Mouse (Mus musculus): ENCODE results near the gene Scn4b. TPM values are rescaled to one million over a fixed set of nuclear protein-coding genes. Genes with fewer than 3 reads are reported as not detected.

The Scn4b gene
- 1 to 10 TPM; 2.5 to 2.8 TPM for total RNA-seq (2021)

GRCm38 (mm10) chr9:45138191-45139032, at the start of gene Scn4b:
Gene Scn4b, plus strand, starts transcription at chr9:45138395.
- intact Hi-C loops (cut with DNase I) = no loop called here
- DNase-seq (ENCODE audit: low spot score) = no peak

- DNase-seq (ENCODE audit: low spot score) = no peak
- intact Hi-C loops (cut with DNase I) = no loop called here
Measured at GRCm38 (mm10) chr9:45090811-45091210, 47.4 kb upstream of the Scn4b start.

- no peak for DNase-seq (ENCODE audit: low spot score)
- intact Hi-C loops (cut with DNase I) = no loop called here
Measured at GRCm38 (mm10) chr9:45092641-45093040, 45.6 kb upstream of the Scn4b start.

GRCm38 (mm10) chr9:45095149-45095937, 42.9 kb upstream of the Scn4b start:
- intact Hi-C loops (cut with DNase I) = no loop called here
- no peak for DNase-seq (ENCODE audit: low spot score)

- DNase-seq (ENCODE audit: low spot score) = no peak
- intact Hi-C loops (cut with DNase I) = no loop called here
Measured at GRCm38 (mm10) chr9:45097877-45098276, 40.3 kb upstream of the Scn4b start.

- intact Hi-C loops (cut with DNase I) = no loop called here
- no peak for DNase-seq (ENCODE audit: low spot score)
Measured at GRCm38 (mm10) chr9:45098426-45098825, 39.8 kb upstream of the Scn4b start.

- intact Hi-C loops (cut with DNase I) = no loop called here
- DNase-seq (ENCODE audit: low spot score) = no peak
Measured at GRCm38 (mm10) chr9:45102528-45102927, 35.7 kb upstream of the Scn4b start.

GRCm38 (mm10) chr9:45103211-45103979, 34.8 kb upstream of the Scn4b start:
- intact Hi-C loops (cut with DNase I) = no loop called here
- no peak for DNase-seq (ENCODE audit: low spot score)

- no peak for DNase-seq (ENCODE audit: low spot score)
- intact Hi-C loops (cut with DNase I) = no loop called here
Measured at GRCm38 (mm10) chr9:45105596-45106374, 32.4 kb upstream of the Scn4b start.

- intact Hi-C loops (cut with DNase I) = no loop called here
- DNase-seq (ENCODE audit: low spot score) = no peak
Measured at GRCm38 (mm10) chr9:45115706-45116105, 22.5 kb upstream of the Scn4b start.

GRCm38 (mm10) chr9:45116819-45117218, 21.4 kb upstream of the Scn4b start:
- DNase-seq (ENCODE audit: low spot score) = no peak
- intact Hi-C loops (cut with DNase I) = no loop called here

GRCm38 (mm10) chr9:45117741-45118431, 20.3 kb upstream of the Scn4b start, which contains the start of gene Scn2b:
Gene Scn2b, plus strand, starts transcription at chr9:45117782.
- DNase-seq (ENCODE audit: low spot score) = no peak

GRCm38 (mm10) chr9:45118552-45118951, 19.6 kb upstream of the Scn4b start:
- intact Hi-C loops (cut with DNase I) = no loop called here

More at GRCm38 (mm10) chr9:45117741-45118431, 20.3 kb upstream of the Scn4b start, which contains the start of gene Scn2b:
- intact Hi-C loops (cut with DNase I) = no loop called here

GRCm38 (mm10) chr9:45119316-45119953, 18.8 kb upstream of the Scn4b start:
- no peak for DNase-seq (ENCODE audit: low spot score)
- intact Hi-C loops (cut with DNase I) = no loop called here

More at GRCm38 (mm10) chr9:45118552-45118951, 19.6 kb upstream of the Scn4b start:
- no peak for DNase-seq (ENCODE audit: low spot score)

- DNase-seq (ENCODE audit: low spot score) = no peak
- intact Hi-C loops (cut with DNase I) = no loop called here
Measured at GRCm38 (mm10) chr9:45119954-45120530, 18.2 kb upstream of the Scn4b start.

- DNase-seq (ENCODE audit: low spot score) = no peak
- intact Hi-C loops (cut with DNase I) = no loop called here
Measured at GRCm38 (mm10) chr9:45120567-45120966, 17.6 kb upstream of the Scn4b start.

GRCm38 (mm10) chr9:45121001-45121400, 17.2 kb upstream of the Scn4b start:
- DNase-seq (ENCODE audit: low spot score) = no peak
- intact Hi-C loops (cut with DNase I) = loop anchor here (1.0 kb wide), 1 partner anchor 25 kb away; no protein-coding TSS in a partner anchor

- peak; percentile 21 for DNase-seq (ENCODE audit: low spot score)
- intact Hi-C loops (cut with DNase I) = loop anchor here (1.0 kb wide), 1 partner anchor 25 kb away; no protein-coding TSS in a partner anchor
Measured at GRCm38 (mm10) chr9:45121769-45122168, 16.4 kb upstream of the Scn4b start.

Data from heart, postnatal 25 days (tissue).